Mouse (Mus musculus) thymus, postnatal 0 days (tissue): ENCODE data around the gene Unc93a2. TPM values are rescaled to one million over a fixed set of nuclear protein-coding genes. Genes with fewer than 3 reads are reported as not detected.
"Not testable (repeated sequence)": the region's sequence is repeated elsewhere in the genome, so short reads cannot be mapped to it uniquely, and the experiment has no call there.

Experiments
- DNase-seq: peaks from one replicate; pipeline ENCODE4 v3.0.0-alpha.2; 2015; ENCODE audit warnings: low spot score
- polyA plus RNA-seq: library from polyadenylated mRNA; unstranded; fragments of >200 nt; fragmentation: Nextera tagmentation; extraction: Ambion mirVana; gene quantifications from 2 replicates; pipeline ENCODE4 v1.2.1, GENCODE M21; 2015

Unc93a2 gene
- polyA plus RNA-seq, 1 experiment from 2014 or later = 0.29 TPM

DNA sequence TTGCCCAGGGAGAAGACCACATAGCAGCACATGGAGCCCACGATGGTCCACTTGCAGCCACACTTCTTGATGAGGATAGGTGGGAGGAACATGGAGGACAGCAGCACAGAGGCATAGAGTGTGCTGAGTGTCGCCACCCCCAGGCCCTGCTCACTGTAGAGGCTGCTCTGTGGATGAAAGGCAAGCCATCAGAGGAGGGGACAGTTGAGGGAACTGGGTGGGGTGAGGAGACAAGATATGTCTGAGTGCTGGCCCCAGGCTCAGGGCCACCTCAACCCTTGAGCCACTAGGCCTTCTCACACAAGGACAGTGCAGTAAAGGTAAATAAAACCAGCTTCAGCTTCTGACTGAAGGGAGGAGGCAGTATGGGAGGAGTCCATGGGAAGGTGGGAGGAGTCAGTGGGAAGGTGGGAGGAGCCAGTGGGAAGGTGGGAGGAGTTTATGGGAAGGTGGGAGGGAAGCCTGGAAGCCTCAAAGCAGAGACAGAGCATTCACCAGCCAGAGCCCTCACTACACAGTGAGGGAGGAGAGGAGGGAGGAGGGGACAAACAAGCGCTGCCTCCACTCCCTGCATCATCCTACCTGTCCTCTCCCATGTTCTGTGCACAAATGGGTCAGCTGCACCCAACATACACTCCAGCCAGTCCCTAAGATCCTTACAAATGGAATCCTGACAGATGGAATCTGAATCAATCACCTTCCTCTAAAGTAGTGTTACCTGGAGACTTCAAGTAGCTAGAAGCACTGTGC is 8.1 kb downstream of the Unc93a2 start:
- DNase-seq = not testable (repeated sequence)

- DNase-seq = not testable (repeated sequence)
Measured at GRCm38 (mm10) chr17:7371879-7372278, 13.4 kb downstream of the Unc93a2 start, which contains the start of gene Gm49630. Gm49630 (minus strand) TSS chr17:7371979.

- not testable (repeated sequence) for DNase-seq
Measured at GRCm38 (mm10) chr17:7369401-7369800, 15.9 kb downstream of the Unc93a2 start.

GRCm38 (mm10) chr17:7366676-7367374 is 18.4 kb downstream of the Unc93a2 start:
- DNase-seq = not testable (repeated sequence)

GRCm38 (mm10) chr17:7366265-7366664 is 19.0 kb downstream of the Unc93a2 start:
- not testable (repeated sequence) for DNase-seq

- not testable (repeated sequence) for DNase-seq
Measured at GRCm38 (mm10) chr17:7365615-7366014, 19.6 kb downstream of the Unc93a2 start.

DNA sequence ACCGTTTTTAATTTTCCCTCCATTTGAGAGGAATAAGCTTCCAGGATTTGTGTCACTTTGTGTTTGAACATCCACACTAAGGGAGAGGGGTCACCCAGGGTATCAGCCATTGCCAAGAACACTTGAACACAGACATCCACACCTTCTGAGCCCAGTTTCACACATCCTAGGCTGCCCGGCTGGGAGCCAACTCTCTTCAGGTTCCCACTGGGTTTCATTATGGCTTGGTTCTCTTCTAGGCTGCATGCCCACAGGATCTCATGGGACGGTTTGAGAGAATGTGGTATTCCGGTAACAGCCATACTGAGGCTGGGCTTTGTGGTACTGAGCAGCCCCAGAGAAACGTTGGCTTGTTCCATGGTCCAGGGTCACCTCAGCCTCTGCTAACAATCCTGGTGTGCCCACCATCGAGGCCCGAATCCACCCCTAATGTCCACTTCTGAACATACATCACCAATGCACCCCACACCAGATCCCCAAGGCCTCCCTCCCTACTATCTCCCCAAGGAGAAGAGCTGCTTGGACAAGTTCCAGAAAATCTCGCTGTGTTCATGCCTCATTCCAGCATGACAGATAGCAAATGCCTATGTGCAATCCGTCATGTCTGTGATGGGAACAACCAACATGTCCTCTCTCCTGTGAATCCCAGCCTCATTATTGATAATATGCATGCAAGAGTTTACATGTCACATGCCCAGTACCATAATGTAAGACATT is 24.4 kb downstream of the Unc93a2 start:
- DNase-seq = not testable (repeated sequence)

DNA sequence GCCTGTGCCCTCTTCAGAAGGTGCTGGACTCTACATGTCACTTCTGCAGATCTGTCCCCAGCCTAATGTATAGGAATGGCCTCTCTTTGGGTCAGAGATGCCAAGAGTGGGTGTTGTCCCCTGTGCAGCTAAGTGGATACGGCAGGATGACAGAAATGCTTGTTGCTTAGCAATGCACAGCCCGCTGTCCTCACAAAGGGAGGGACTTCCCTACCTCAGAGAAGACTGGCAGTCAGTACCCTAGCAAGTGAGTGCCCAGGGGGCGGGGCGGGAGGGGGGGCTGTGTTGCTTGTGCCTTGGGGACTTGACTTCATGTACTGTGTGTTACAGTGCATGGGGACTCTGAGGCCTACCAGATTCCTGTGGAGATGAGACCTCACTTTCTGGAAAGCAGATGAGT is 25.5 kb downstream of the Unc93a2 start:
- DNase-seq = not testable (repeated sequence)

GRCm38 (mm10) chr17:7352596-7352995 is 32.7 kb downstream of the Unc93a2 start, which contains the start of gene Ttll2:
Ttll2 (minus strand) TSS chr17:7352696.
- DNase-seq = not testable (repeated sequence)

GRCm38 (mm10) chr17:7348765-7349164 is 36.5 kb downstream of the Unc93a2 start:
- not testable (repeated sequence) for DNase-seq

DNA sequence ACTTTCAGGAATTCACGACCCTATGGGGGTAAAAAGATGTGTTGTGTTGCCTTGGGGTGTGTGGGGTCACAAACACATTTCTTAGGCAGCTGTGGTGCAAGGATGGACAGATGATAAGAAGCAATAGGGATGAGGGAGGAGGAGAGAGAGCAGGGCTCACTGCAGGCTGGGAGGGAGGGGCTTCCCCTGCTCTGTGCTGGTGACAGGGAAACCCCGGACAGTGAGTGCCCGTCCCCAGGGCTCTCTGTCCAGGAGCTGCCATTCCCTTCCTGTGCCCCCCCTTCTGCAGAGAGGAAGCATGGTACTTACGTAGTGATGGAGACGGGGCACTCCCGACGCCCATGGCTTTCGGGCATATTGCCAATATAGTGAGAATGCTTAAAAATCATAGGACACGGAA is 47.9 kb downstream of the Unc93a2 start:
- not testable (repeated sequence) for DNase-seq

GRCm38 (mm10) chr17:7332745-7333144 is 52.5 kb downstream of the Unc93a2 start:
- DNase-seq = not testable (repeated sequence)

- not testable (repeated sequence) for DNase-seq
Measured at GRCm38 (mm10) chr17:7326415-7326814, 58.8 kb downstream of the Unc93a2 start.

DNA sequence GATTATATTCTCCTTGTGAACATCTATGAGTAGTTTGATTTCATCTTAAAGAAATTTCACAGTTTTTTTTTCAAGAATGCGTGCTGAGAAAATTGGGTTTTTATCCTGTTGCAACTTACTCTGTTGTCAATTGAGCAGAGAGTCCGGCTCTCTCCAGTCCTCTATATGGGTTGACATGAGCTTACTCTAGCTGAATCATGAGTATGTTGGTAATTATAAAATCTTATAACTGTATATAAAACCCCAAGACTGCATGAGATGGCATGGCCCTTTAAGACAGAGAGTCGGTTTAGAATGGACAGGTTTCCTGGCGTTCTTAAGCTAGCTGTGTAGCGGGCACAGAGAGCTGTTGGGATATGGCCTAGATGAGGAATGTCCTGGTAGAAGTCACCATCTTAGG is 60.9 kb downstream of the Unc93a2 start, which contains the start of gene Tcp10a:
Gene Tcp10a, plus strand, starts transcription at position 301 of the 400 bp plus-strand sequence.
- DNase-seq = not testable (repeated sequence)

- not testable (repeated sequence) for DNase-seq
Measured at GRCm38 (mm10) chr17:7319789-7320188, 65.5 kb downstream of the Unc93a2 start.

DNA sequence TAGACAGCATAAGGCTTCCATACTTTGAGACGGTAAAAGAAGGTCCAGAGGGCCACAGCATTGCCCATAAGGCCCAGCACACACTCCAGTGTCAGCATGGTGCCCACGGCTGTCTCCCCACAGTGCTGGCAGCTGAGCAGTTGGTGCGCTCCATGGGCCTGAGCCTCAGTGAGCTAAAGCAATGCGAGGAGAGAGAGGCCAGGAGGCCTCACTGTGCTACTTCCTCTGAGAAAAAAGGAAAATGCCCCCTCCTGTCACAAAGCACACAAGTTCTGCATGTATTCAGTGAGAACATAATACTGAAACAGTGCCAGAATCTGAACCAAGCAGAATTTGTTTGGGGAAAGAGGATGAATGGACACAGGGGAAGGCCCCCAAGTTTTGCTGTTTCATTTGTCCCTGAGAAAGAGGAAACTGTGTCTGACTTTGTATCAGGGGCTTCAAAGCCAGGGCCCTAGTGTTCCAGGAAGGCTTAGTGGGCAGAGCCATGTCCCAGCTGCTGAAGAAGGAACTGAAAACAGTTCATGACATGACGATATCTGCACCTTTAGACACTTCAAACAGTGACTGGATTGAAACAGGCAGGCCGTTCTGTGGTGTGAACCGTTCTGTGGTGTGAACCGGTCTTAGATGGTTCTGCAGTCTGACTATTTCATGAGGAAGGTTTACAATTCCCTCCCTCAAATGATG is 69.4 kb downstream of the Unc93a2 start:
- DNase-seq = not testable (repeated sequence)

Other genes starting within 250 kb of the Unc93a2 start
- gene Rps6ka2, start 215.3 kb downstream of the Unc93a2 start, polyA plus RNA-seq = 1.5 and 2.1 TPM in 2 replicates
- gene Tcp10a, start 60.8 kb downstream of the Unc93a2 start, polyA plus RNA-seq = 0.07 TPM in 1 of 2 replicates, not detected in the other
- gene Ttll2, start 32.8 kb downstream of the Unc93a2 start, polyA plus RNA-seq = not detected in 2 replicates
- not detected in 2 replicates for gene Gm49630, start 13.5 kb downstream of the Unc93a2 start, polyA plus RNA-seq